Mouse (Mus musculus) cerebellum, postnatal 10 days (tissue): ENCODE data around the gene Pfkfb3.

Experiments used
- DNase-seq, 2 experiments: peaks; one replicate each; pipeline ENCODE4 v3.0.0; 2021; ENCODE audit warnings: mixed read lengths in 2 of 2

The Pfkfb3 gene

DNA sequence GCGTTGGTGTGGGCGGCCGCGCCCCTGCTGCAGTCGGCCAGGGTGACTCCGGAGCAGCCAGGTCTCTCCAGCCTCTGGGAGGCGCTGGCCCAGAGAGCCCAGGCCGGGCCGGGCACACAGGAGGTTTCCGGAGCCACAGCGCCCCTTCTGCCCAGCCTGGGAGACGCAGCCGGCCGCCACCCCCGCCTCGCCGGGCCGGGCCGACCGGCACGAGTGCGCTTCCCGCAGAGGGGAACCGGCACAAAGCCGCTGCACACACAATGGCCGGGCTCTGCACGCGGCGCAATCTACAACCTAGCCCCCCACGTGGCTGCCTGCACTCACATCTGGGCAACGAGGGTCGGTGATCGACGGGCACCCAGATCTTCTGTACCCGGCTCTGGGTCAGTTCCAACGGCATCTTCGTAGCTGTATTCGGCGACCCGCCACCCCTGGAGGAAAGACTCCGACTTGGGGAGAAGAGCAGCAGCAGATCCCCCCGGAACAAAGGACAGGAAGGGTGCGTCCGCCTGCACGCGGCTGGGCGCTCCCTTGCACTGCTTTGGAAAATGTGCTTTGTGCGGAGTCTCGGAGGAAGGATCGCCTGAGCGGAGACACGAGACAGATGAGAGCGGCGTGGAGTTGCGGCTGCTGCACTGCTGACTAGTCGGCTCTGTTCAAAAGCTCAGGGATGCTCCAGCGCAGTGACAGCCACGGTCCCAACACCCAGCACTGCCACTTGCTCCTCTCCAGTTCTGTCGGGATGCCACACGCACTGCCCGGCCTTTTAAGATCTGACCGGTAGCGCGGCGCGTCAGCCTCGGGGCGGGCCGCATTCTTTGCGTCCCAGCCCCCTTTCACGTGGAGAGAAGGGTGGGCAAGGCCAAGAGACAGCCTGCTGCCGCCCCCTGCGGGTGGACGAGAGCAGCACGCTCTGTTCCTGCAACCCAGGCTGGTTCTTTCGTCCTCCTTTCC lies 52.3 kb downstream of the Pfkfb3 start:
- peak; percentile 97 for DNase-seq

DNA sequence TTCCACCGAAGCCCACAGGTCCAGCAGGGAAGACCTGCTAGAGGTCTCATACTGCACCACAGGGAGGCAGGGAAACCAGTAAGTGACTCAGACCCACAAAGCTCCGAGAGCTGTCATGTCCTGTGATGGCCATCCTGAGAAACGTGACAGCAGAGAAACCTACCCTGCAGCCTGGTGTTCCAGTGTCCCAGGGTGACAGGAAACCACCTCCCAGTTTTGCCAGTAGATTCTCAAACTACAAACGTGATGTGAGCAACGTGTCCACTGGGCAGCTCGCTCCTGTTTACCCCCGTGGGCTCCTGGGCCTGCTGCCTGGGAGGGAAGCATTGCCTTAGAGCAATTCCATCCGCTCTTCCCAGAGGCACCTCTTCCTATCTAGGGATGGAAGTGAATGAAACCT lies 53.2 kb downstream of the Pfkfb3 start:
- DNase-seq, result peak in 1 of 2 experiments; percentile 46

DNA sequence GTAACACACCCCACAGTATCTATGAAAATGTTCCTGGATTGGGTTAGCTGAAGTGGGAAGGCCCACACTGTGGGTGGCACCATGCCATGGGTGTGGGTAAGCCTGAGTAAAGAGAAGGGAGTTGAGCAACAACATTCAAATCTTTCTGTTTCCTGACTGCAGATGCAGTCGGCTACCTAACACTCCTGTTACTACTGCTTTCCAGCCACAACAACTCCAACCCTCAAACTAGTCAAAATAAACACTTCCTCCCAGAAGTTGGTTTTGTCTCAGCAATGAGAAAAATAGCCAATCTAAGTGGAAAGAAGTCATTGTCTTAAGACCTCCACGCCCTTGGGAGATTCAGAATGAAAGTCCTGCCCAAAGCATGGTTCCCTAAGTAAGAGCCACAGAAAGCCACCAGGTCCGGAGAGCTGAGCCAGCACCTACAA lies 57.3 kb downstream of the Pfkfb3 start:
- peak; percentile 66 to 72 for DNase-seq

DNA sequence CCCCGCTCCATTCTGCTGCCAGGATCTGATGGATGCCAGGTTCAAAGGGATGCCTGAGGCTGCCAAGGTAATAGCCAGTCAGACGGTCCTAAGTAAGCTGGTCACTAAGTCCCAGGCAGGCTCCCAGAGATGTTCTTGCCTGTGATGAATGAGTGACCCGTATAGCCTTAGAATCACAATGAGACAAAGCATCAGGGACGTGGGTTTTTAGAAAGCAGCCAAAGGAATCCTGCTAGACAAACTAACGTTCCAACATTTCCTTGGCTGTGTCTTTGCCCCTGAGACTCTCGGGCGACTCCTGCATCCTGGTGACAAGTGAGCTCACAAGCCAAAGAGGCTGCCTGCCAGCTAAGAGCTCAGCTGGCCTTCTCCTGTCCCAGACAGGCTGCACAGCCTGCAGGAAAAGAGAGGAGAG lies 59.0 kb downstream of the Pfkfb3 start:
- peak; percentile 87 to 93 for DNase-seq

DNA sequence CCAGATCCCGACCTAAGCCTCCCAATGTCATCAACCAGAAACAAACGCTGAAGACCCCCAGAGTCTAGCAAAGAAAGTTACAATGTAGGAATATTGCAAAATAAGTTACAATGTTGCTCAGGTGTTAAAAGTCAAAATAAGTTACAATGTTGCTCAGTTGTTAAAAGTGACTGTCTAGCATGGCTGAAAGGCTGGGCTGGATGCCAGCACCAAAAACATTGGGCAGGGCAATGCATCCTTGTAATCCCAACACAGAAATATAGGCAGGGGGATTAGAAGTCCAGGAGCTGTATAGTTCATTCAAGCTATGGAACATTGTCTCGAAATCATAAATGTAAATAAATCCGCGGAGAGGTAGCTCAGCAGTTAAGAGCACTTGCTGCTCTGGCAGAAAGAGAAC lies 61.0 kb downstream of the Pfkfb3 start:
- DNase-seq, result no peak

DNA sequence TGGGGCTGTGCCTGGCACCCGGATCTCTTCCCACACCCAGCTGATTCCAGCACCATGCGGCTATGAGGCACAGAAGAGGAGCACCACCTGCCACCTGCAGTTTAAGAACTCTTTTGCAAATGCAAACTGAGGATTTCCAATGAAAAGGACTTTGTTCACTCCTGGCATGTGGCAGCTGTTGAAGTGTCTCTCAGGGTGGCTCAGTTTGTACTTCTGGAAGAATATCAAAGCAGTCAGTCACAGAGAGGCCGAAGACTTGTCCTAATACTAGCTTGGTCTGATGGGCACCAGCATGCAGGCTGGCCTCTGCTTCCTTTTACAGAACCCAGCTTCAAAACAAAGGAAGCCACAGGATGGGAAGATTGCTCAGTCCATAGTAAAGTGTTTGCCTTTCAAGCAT lies 62.4 kb downstream of the Pfkfb3 start:
- DNase-seq, result no peak

DNA sequence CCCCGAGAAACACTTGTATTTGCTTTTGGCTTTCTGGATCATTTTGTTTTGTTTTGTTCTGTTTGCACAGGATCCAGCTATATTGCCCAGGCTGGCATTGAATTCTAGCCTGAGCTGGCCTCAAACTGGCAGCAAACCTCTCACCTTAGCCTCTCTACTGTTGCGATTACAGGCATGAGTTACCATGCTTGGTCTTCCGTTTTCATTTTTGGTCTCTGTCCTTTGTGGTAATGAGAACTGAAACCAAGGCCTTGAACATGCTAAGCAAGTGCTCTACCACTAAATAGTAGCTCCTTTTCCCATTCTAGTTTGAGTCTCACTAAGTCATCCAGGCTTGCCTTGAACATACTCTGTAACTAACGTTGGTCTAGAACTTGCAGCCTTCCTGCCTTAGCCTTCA lies 63.3 kb downstream of the Pfkfb3 start:
- no peak for DNase-seq

DNA sequence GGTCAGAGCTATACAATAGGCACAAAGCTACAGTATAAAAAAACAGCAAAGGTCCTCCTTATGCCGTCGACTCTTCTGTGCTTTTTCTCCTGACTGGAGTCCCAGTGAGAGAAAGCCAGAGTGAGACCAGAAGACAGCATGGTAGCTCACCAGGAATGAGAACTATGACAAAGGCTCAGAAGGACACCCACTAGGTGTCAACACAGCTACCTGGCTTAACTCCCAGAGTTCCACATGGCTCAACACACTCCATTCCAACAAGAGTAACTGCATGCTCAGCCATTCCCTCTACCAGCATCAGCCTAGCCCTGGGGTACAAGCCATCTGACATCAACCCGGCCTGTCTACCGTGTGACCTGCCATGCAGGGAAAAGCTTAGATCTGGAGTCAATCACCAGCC lies 70.7 kb downstream of the Pfkfb3 start:
- DNase-seq, result peak; percentile 69 to 78

DNA sequence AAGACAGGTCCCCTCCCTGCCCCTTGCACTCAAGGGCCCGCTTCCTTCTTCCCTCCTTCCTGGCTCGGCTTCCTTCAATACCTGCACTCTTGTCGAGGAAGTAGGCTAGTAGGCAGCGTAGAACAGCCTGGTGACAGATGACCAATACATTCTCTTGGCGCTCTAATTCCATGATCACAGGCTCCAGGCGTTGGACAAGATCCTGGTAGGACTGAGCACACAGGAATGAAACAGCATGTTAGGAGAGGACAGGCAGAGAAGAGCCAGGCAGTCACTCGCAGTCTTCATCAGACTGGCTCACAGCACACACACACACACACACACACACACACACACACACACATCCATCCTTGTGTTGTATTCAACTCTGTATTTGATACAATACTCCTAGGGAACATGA lies 71.5 kb downstream of the Pfkfb3 start:
- DNase-seq, result peak; percentile 45 to 50

DNA sequence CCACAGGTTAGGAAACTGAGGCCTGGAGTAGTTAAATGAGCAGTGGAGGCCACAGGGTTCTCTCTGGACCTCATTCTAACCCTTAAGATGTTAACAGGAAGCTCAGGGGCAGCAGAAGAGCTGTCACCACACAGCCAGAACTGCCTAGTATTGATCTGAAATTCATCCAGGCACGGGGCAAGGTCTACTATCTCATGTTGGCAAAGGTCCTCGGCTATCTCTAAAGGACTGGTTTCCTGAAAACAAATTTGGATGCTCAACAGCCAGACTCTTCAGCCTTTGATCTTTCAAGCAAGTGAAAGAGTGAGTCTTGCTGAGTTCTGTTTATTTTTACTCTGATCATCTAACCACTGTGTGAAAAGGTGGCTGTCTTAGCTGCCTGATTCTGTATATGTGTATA lies 74.9 kb downstream of the Pfkfb3 start:
- no peak for DNase-seq

DNA sequence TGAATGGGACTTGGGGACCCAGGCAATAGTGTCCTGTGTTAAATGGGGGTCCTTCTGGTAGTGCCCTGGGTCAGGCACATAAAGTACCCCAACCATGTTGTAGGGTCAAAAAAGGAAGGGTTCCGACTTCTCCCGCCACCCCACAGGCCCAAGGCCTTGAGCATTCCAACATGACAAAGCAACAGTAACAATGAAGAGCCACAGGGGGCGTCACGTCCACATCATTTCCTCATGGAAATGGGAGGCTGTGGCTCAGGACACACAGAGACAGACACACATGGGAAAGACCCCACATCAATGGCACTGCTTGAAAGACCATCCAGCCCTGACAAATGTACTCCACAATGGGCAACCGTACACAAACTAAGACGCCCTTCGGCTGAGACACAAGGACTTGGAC lies 78.6 kb downstream of the Pfkfb3 start:
- DNase-seq, result no peak

DNA sequence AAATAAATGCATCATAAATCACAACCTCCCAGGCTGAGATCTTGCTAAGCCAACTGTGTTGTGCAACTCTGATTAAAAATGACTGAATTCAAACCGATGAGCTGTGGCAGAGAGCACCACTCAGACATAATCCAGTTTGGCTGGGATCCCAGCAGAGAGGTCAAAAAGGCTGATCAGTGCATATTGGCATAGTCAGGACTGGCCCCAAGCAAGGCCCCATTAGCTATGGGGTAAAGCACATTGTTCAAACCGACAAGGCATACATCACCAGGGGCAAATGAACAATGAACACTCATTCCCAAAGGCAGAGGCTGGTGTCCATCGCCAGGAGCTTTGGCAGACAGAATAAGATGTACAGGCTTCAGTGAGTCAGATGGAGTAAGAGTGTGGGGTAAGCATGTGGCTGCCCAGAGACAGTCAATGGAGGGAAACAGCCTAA lies 89.2 kb downstream of the Pfkfb3 start:
- DNase-seq, result peak; percentile 55 to 61

DNA sequence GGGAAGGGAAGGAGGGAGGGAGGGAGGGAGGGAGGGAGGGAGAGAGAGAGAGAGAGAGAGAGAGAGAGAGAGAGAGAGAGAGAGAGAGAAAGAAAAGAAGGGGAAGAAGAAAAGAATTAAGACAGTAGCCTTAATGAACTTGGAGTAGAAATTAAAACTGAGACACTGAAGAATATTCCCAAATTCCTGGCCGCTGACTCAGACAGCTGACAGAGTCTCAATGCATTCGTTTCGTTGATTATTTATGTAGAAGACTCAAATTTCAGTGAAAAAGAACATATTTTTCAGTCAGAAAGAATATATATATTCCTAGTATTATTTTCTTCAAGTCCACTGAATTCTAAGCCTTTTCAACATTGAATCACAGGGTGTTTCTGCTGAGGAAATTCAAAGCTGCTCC lies 92.9 kb downstream of the Pfkfb3 start:
- no peak for DNase-seq

DNA sequence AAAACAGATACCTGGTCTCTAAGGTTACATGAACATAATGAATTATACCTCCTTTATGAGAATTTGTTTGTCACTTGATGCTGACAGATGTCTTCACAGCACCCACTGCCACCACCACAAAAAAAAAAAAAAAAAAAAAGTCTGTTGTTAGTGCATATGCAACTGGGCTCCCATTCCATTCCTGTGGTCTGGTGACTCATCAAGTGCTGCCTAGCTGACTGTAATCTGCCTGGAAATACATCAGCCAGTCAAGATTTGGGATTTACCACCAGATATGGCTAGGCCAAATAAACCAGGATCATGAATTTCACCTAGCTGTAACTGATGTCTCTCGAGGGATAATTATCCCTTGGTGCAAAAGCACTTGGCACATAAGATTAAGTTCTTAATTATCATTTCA lies 95.4 kb downstream of the Pfkfb3 start:
- no peak for DNase-seq

DNA sequence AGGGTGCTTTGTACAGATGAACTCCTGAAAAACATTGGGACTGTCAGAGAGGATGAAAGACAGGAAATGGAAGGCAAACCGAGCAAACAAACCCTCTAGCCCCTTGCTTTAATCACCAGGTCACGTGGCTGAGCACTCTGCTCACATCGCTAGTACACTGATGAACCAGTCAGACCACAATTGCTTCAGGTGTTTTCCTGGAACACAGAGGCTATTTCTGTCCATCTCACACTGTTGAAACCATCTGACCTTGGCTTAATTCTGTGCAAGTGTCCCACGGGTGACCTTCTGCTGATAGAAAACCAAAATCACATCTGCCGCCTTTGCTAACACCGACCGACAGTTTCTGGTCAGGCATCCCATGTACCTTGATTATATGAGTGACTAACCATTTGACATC lies 96.0 kb downstream of the Pfkfb3 start:
- DNase-seq, result no peak

DNA sequence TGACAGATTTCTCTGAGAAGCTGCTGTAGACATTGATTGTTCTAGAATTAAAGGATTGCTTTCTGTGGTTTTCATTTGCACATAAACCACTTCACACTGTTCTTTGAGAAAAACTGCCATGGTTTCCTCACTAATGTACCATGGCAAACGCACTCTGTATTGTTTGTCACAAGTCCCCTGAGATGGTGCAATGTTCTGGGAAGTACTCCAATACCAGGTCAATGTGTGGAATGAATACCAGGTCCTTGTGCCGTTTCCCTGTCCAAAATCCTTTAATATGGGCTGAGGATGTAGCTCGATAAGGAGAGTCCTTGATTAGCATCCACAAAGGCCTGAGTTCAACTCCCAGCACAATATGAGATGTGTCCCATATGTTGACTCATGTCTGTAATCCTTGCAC lies 105.2 kb downstream of the Pfkfb3 start:
- no peak for DNase-seq

DNA sequence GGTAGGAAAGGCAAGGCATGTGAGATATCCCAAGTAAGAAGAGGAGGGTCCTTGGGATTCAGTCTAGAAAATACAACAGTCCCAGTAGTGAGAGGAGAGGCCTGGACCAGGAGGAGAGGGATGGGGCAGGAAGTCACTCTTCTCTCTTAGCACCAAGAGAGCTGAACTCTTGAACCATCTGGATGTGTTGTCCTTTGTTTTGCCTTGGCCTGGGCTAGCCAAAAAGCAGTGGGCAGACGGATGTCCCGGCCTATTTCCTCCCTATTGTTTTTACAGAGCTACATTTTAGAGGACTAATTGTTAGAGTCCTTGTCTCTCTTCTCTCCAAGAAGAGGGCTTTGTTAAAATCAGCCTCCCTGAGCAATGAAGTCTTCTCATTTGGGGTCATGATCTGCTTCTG lies 106.0 kb downstream of the Pfkfb3 start:
- no peak for DNase-seq

DNA sequence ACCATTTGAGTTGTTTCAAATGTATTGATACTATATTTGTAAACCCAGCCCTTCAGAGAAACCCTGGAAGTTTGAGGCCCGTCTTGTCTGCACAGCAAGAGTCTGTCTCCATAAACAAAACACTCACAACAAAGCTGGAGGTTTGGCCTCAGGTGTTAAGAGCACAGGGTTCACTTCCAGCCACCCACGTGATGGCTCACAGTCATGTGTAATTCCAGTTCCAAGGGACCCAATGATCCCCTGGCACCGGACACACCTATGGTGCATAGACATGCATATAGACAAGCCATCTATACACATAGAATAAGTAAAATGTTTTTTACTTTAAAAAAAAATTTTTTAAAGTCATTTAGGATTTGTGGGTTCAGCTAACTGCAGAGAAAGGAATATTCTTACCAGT lies 108.2 kb downstream of the Pfkfb3 start:
- no peak for DNase-seq

DNA sequence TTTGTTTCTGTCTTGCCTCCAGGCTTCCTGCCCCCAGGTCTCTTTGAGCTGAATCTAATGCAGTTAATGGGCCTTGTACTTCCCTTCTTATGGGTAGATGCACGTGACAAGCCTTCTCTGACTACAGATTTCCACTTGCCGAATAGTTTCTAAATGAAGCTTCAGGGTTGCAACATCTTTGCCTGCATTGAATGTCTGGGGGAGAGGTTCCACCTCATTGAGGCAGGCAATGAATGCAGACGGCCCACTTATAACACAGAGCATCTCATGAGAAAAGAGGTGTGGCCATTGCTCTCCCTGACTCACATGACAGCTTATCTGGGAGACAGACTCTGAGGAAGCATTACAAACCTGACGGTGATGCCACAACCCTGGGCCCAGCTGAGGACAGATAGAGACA lies 112.0 kb downstream of the Pfkfb3 start:
- DNase-seq, result no peak

DNA sequence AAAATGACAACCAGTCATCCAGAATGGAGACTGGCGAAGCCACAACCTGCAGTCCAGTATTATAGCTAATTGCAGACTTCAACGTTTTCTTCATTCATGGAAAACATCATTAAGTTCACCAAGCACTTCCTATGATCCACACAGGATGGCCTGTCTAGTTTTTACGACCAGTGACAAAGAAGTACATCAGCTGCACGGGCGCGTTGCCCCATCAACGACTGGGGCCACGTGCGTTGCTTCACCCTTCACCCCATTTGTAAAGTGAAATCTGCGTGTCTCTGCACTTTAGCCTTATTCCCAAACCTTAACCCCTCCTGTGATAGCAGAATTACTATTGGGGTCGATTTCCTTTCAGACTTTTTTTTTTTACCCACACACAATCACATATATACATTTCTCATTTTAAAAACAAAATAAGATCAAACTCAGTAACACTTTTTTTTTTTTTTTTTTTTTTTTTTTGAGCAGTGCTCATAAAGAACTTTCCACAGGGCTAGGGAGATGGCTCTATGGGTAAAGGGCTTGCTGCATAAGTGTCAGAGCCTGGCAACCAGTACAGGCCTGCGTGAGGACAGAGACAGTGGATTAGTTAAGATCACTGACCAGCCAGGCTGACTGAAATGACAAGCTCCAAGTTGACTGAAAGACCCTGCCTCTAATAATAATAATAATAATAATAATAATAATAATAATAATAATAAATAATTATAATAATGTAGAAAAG lies 115.5 kb downstream of the Pfkfb3 start:
- DNase-seq, result no peak

DNA sequence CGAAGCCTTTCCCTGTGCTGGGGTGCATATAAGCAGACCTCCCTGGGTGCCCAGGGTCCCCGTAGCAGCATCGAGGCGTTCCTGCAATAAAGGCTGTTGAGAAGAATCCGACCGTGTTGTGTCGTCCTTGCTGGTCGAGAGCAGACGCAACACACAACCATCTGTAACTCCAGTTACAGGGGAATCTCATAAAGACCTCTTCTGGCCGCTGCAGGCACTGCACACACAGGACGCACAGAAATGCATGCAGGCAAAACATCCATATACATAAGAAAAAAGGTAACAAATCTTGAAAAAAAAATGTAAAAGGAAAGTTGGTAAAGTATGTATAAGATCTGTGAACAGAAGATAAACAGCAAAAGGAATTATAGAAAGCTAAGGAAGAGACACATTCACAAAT lies 117.5 kb downstream of the Pfkfb3 start:
- DNase-seq, result no peak

DNA sequence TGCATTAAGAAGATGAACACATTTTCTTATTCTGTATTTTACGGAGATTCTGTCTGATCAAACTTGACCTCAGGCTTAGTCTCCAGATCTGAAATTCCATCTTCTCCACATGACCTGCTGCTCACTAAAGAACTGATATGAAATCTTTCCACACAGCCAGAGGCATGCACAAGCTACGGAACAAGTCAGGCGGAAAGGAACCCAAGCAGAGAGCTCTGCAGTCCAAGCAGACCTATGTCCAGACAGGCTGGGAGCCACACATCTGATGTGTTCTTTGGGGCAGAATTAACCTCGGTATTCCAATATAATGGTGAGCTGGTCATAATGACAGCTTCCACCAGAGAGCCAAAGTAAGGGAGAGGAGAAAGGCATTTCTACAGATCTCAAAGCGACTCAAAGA lies 120.5 kb downstream of the Pfkfb3 start:
- peak; percentile 20 to 34 for DNase-seq

DNA sequence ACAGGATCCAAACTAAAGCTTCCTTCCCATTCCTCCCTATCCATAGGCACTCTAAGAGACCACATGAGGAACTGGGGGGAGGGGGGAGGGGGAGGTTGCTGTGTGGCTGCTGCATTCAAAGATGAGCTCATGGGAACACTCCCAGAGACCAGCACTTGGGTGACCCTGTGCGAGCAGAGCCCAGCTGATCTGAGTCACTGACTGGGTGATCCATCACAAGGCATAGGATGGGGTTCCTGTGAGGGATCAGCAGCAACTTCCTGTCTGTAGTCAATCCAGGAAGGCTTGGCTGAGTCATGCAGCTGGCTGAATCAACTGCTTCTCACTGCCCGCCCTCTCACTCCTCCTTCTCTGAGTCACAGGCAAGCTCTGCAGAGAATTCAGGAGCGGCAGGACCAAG lies 124.3 kb downstream of the Pfkfb3 start:
- peak in 1 of 2 experiments; percentile 13 for DNase-seq

DNA sequence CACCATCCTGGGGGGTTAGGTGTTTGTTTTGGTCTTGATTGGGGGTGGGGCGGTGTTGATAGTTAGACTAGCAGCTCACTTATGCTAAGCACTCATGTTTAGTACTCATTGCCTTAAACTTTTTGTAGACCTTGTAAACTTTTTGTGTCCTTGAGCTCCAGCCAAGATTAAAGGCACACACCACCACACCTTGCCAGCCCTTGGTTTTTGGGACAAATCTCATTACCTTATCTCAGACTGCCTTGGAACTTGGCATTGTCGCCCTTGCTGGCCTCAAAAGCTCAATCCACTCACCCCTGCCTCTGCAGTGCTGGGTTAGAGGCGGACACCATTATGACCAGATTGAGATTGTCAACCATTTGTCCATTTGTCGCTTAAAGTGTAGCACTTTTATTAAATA lies 125.3 kb downstream of the Pfkfb3 start:
- no peak for DNase-seq
